Mouse (Mus musculus) brown adipose tissue, adult 24 weeks (tissue): ENCODE data around the gene Slc12a3. TPM values are rescaled to one million over a fixed set of nuclear protein-coding genes. Genes with fewer than 3 reads are reported as not detected.

ENCODE experiments used
- H3K27ac ChIP-seq: fragments of 200-500 bp; replicated peaks from 2 replicates; pipeline ENCODE4 v1.5.1; 2012; ENCODE audit warnings: low read depth, mild to moderate bottlenecking, low read length
- H3K4me1 ChIP-seq: fragments of 200-500 bp; 2 replicates; pipeline ENCODE4 v1.6.1; 2012; ENCODE audit warnings: low read length, mixed read lengths; ENCODE audit not compliant: control insufficient read depth, insufficient read depth, insufficient read length
- H3K4me3 ChIP-seq: fragments of 200-500 bp; 2 replicates; pipeline ENCODE4 v1.5.1; 2012; ENCODE audit warnings: low read depth, mild to moderate bottlenecking, low read length, moderate library complexity; ENCODE audit not compliant: insufficient read depth
- polyA plus RNA-seq: library from polyadenylated mRNA; stranded (reverse); fragments of >200 nt; gene quantifications from 2 replicates; pipeline ENCODE4 v1.2.4, GENCODE M21; 2012; ENCODE audit not compliant: missing spikeins, insufficient read depth, insufficient read length

Gene Slc12a3
- polyA plus RNA-seq: not detected in 2 replicates

DNA sequence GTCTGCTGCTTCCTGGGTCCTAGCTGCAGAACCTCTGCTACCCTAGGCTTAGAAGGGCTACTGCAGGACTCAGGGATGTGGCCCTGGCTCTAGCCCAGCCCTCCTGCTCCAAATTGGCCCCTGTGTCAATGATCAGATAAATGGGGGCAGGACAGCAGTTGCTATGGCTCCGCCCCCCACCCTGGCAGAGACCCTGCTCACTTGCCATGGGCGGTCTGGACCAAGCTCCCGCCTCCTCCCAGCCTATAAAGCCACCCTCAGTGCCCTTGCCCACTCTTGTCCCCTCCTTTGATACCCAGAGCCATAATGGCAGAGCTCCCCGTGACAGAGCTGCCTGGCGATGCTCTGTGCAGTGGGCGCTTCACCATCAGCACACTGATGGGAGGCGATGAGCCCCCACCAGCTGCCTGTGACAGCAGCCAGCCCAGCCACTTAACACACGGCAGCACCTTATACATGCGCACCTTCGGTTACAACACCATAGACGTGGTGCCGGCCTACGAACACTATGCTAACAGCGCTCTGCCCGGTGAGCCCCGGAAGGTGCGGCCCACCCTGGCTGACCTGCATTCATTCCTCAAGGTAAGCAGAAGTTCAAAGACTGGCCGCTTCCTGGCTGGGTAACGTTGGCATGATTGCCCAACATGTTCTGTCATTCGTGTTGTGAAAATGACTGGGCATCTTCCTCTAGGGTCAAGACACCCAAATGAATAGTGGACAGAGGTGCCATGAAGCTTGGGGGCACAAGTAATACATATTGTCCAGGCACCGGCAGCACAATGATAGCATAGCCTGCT lies at the start of gene Slc12a3:
Gene Slc12a3, plus strand, starts transcription at position 270 of the 797 bp plus-strand sequence.
- H3K4me3 ChIP-seq: no peak within 1 kb of the TSS
- no peaks in the 10 kb centered on the region for H3K4me1 ChIP-seq
- H3K27ac ChIP-seq: no peak within 1 kb of the TSS

DNA sequence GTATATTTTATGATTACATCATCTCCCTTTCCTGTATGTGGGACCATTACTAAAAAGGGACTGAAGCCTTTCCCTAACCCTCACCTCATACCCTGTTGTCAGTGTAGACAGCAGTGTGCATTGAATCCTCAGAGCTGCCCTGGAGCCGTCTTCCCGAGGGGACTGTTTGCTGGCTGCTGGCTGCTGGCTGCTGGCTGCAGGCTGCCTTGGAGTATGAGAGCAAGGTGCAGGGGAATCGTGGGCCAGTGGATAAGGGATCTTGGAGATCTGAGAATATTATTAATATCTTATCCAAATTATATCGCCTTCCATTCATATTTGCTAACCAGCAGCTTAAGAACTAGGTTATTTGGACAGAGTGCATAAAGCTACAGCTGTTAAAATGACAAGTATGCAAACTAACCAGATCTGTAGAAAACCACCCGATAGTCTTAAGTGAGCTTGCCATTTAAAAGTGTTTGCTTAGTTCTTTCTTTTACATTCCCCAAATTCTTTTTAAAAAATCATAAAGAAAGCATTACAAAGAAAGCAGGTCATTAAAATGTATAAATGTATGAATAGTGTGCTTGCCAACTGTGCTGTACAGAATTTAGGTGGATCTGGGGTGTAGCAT lies 48.9 kb upstream of the Slc12a3 start:
- no peak overlapping the region for H3K27ac ChIP-seq
- no peak overlapping the region for H3K4me3 ChIP-seq
- no peaks in the 10 kb centered on the region for H3K4me1 ChIP-seq

DNA sequence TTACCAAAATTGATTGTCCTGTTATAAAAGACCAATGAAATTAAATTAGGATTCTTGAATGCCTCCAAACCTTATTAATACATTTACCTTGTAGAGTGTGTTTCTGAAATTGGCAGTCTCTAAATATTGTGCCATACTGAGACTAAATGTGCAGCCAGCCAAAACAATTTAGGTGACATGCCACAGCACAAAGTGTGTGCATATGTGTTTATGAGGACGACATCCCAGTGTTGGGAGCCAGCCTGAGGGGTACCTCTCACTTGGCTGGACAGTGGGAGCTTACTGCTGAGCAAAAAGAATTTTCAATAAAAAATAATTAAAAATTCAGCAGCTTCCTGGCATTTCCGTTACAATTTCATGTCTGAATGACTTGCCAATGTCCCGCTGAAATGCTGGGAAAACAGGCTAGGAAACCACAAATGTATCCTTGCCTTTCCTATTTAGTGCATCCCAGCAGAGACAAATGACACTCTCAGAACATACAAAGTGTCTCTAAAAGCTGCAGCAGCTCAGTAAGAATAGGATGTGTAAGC lies 46.5 kb upstream of the Slc12a3 start:
- Histone ChIP-seq H3K4me3 (no peak overlapping the region), H3K4me1 (peaks cover 3% of the 10 kb centered on the region; the same call in 1 of the 2 replicates), H3K27ac (no peak overlapping the region)

DNA sequence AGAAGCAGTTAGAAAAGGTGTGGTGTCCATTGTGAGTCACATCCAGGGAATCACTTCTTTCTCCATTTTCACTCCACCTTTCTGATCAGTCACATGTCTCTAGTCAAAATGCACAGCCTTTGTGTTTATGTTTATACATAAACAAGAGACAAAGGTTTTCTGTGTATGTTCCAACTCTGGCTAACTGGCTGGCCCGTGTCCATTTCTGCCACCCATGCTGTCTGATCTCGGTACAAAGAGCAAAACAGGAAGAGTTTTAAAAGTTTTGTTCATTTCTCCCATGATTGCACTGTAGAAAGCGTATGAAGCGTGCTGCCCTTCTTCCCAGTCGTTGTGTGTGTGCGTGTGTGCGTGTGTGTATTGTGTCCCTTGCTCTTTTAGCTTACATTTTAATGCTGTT lies 44.8 kb upstream of the Slc12a3 start:
- H3K27ac ChIP-seq: no peak overlapping the region
- no peak overlapping the region for H3K4me3 ChIP-seq

DNA sequence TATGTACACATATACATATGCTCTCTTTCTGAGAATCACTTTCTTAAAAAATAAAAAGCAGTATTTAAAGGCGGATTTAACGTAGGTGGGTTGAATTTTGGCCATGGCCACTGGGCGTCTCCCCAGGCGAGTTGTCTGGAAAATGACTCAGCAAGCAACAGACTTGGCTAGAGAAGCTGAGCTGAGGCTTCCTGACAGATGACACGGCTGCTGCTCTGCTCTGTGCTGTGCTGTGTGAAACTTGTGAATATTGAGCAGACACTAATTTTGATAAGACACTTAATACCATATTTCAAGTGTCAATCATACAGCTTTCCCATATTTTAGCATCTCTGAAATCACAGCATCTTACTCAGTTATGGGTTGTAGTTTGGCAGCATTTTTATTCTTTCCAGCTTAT lies 38.4 kb upstream of the Slc12a3 start:
- Histone ChIP-seq H3K4me1 (peaks cover 9% of the 10 kb centered on the region), H3K4me3 (no peak overlapping the region), H3K27ac (no peak overlapping the region)

More for the DNA sequence above, 44.8 kb upstream of the Slc12a3 start:
- H3K4me1 ChIP-seq: peaks cover 5% of the 10 kb centered on the region

DNA sequence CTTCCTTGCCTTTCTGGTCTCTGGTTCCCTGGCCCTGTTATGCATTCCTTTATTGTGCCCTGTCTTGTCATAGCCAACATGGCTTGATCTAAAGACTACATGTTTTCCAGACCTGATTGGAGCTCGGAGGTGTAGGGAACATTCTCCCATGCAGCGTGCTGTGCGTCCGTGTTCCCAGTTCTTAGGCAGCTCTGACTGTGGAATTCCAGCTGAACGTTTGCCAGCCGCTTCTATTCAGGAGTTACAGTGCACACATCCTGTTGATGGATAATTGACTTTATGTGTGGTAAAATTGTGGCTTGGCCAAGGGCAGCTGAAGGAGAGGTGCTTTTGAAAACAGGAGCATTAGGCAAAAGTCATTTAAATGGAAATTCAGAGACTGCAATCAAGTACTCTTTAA lies 36.9 kb upstream of the Slc12a3 start:
- Histone ChIP-seq H3K4me1 (peaks cover 6% of the 10 kb centered on the region), H3K27ac (no peak overlapping the region), H3K4me3 (no peak overlapping the region)

DNA sequence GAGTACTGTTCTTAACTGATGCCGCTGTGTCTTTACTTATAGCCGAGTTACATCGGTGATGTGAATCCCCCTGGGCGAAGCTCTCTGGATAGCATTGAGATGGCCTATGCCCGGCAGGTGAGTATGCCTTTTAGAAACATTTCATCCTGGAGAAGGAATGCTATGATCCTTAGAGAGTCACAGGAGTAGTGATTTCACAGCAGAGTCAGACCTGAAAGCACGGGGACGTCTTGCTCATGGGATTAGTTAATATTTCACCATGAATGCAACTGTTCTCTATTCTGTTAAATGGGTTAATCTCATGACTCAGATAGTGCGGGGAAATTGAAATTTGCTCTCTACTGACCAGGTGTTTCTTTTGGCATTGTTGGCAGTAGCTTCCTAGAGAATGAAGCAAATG lies 36.4 kb upstream of the Slc12a3 start:
- Histone ChIP-seq H3K4me3 (no peak overlapping the region), H3K27ac (no peak overlapping the region)

DNA sequence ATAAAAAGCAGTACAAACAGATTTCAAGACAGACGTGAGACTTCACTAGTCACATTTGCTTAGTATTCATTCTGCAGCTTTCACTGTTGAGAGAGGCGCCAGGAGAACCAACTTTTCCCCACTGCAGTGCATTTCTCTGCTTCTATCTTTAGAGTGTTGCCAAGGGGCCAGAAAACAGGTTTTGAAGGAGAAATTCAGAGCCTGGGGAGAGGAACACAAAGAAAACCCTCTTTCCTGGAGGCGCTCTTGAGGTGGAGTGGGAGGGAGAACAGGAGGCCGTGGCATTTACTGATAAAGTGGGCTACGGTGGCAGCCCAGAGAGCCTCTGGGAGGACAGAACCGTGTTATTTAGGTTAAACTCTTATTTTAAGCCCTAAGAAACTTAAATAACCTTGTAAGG lies 33.3 kb upstream of the Slc12a3 start:
- H3K27ac ChIP-seq: no peak overlapping the region
- 0 out of 2 replicates have a peak, but pooled peaks cover 4% of the 10 kb centered on the region for H3K4me1 ChIP-seq
- no peak overlapping the region for H3K4me3 ChIP-seq

More for the DNA sequence above, 36.4 kb upstream of the Slc12a3 start:
- peaks cover 6% of the 10 kb centered on the region for H3K4me1 ChIP-seq

DNA sequence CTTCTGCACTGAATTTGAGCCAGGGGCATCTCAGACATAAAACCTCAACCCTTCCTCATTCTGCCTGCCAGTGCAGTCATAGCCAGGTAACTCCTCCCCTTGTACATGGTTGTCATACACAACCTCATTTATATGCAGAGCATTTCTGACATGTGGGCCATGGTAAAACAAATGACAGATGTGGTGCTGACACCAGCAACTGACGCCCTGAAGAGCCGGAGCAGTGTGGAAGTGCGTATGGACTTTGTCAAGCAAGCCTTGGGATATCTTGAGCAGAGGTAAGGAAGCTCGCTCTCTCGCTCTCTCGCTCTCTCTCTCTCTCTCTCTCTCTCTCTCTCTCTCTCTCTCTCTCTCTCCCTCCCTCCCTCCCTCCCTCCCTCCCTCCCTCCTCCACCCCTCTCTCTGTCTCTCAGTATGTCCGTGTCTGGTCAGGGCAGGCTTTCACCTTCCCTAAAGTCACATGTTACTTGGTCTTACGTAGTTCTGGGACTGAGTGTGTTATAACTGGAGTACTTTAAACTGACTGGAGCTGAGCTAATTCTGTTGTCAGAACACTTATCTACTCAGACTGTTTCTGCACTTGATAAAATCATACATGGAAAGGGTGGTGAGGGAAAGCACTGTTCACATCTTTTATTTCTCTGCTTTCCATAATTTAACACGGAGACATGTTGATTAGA lies 32.5 kb upstream of the Slc12a3 start:
- no peak overlapping the region for H3K4me3 ChIP-seq
- no peak overlapping the region for H3K27ac ChIP-seq
- H3K4me1 ChIP-seq: 0 out of 2 replicates have a peak, but pooled peaks cover 2% of the 10 kb centered on the region

DNA sequence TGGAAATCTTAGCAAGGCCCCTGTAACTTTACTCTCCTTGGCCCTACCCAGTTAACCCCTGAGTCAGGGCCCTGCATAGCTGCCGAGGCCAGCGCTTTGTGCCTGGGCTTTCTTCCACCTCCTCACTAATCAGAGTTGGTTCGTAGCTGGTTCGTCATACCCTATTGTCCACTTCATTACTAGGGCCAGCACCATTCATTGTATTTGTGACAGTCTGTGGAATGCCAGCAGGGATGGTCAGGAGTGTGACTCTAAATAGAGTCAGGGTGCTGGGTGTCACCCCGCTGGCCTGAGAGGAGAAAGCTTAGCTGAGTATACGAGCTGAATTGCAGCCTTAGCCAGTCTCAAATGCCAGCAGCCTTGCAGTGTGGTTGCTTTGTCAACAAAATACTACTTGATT lies 31.9 kb upstream of the Slc12a3 start:
- Histone ChIP-seq H3K27ac (no peak overlapping the region), H3K4me1 (no peaks in the 10 kb centered on the region), H3K4me3 (no peak overlapping the region)

DNA sequence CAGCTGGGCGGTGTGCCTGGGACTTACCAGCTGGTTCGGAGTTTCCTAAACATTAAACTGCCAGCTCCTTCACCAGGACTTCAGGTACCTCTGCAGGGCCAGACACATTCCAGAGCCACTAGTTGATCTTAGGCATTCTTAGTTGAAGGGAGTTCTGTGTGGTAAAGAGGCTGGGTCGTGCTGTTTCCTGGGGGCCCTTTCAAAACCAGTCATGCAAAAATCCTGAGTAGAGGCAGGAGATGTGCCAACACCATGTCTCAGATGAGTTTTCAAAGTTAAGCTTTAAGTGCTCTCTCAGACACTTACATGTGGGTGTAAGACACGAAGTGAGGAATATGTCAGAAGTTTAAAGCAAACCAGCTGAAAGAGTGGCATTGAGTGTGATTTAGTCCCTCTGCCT lies 28.2 kb upstream of the Slc12a3 start:
- no peaks in the 10 kb centered on the region for H3K4me1 ChIP-seq
- H3K27ac ChIP-seq: no peak overlapping the region
- no peak overlapping the region for H3K4me3 ChIP-seq

DNA sequence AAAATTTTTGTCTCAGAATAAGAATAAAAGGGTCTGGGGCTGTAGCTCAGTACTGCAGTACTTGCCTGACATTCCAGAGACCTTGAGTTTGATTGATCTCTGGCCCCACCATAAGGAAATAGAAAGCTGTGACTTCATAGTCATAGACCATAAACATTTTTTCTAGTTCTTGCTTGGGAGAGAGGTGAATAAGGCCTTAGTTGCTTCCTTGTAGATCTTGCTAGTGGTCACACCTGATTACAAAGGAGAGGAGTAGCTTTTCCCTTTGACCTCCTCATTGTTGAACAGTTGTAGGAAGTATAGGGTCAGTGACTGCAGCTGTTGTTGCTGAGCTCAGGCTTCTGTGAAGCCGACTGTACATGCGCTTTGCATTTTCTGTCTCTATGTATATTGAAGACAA lies 24.6 kb upstream of the Slc12a3 start:
- H3K4me3 ChIP-seq: no peak overlapping the region
- no peak overlapping the region for H3K27ac ChIP-seq
- H3K4me1 ChIP-seq: no peaks in the 10 kb centered on the region

DNA sequence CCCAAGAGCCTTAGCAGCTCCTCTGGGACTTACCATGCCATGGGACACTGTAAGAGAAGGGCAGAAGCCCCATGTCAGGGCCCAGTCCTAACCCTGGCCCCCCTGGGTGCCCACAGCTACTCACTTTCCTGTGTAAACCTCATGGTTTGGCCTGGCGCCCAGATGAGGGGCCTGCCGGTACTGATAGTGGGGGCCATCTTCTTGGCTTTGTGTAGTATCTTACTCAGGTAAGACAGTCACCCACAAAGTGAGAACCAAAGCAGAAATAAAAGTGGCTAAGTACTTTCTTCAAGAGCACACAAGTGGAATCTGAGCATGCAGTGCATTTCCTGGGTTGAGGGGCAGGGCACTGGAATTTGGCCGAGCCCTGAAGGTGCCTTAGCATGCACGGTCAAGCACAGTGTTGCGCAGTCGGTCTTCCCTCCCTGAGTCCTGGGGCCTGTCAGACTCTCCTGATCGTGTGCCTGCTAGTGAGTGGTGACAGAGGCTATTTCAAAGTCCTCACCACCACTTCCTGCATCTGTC lies 21.9 kb upstream of the Slc12a3 start:
- no peak overlapping the region for H3K4me3 ChIP-seq
- no peaks in the 10 kb centered on the region for H3K4me1 ChIP-seq
- H3K27ac ChIP-seq: no peak overlapping the region

DNA sequence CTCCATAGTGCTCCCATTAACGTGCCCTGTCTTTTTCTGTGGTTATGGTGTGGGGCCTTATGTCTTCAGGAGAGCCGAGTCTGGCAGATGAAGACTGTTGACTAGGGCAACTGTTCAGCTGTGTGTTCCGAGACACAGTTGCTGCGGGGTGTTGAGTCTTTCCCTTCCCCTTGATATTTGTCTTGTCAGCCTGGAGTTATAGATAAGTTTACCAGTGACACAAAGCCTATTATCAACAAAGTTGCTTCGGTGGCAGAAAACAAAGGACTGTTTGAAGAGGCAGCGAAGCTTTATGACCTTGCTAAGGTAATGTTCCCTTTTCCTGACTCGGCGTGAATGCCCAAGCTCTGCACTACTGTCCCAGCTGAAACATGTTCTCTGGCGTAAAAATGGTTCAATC lies 21.3 kb upstream of the Slc12a3 start:
- Histone ChIP-seq H3K4me3 (no peak overlapping the region), H3K4me1 (no peaks in the 10 kb centered on the region), H3K27ac (no peak overlapping the region)

DNA sequence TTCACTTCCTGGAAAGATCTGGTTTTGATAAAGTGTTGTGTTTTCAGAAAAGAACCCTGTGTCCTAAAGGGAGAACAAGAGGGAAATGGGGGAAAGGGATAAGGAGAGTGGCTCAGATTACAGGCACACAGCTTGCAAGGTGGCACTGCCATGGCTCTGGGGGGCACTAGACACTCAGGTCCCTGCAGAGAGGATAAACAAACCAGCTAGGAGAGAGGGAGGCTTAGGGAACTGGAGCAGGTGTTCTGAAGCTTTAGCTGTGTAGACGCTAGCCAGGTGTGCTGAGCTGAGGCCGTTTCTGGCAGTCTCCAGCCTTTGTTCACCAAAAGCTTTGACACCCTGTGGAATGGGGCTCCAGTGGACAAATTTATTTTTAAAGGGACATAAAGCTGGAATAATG lies 14.9 kb upstream of the Slc12a3 start:
- Histone ChIP-seq H3K4me1 (no peaks in the 10 kb centered on the region), H3K27ac (no peak overlapping the region), H3K4me3 (no peak overlapping the region)
